Mouse (Mus musculus) thymus, adult 18-20 months (tissue): ENCODE data around the gene 1700092M07Rik.

Experiments
- DNase-seq, 2 experiments: peaks; one replicate each; pipeline ENCODE4 v3.0.0; 2022; ENCODE audit warnings: mixed read lengths in 2 of 2

The 1700092M07Rik gene

GRCm38 (mm10) chr19:8740603-8741002, at the start of gene 1700092M07Rik:
1700092M07Rik (plus strand) TSS chr19:8740718.
- peak in 1 of 2 experiments; percentile 46 for DNase-seq

GRCm38 (mm10) chr19:8691871-8692539, 48.5 kb upstream of the 1700092M07Rik start:
- no peak for DNase-seq

GRCm38 (mm10) chr19:8692740-8693139, 47.8 kb upstream of the 1700092M07Rik start:
- no peak for DNase-seq

GRCm38 (mm10) chr19:8695330-8695729, 45.2 kb upstream of the 1700092M07Rik start:
- peak; percentile 36 to 56 for DNase-seq

GRCm38 (mm10) chr19:8699652-8700051, 40.9 kb upstream of the 1700092M07Rik start:
- no peak for DNase-seq

GRCm38 (mm10) chr19:8702458-8702857, 38.1 kb upstream of the 1700092M07Rik start:
- no peak for DNase-seq

- no peak for DNase-seq
Observed at GRCm38 (mm10) chr19:8703571-8703970, 36.9 kb upstream of the 1700092M07Rik start.

- no peak for DNase-seq
Observed at GRCm38 (mm10) chr19:8705026-8705708, 35.4 kb upstream of the 1700092M07Rik start.

GRCm38 (mm10) chr19:8706132-8706667, 34.3 kb upstream of the 1700092M07Rik start:
- DNase-seq: no peak

GRCm38 (mm10) chr19:8706930-8707329, 33.6 kb upstream of the 1700092M07Rik start:
- DNase-seq: no peak

- no peak for DNase-seq
Observed at GRCm38 (mm10) chr19:8708954-8709353, 31.6 kb upstream of the 1700092M07Rik start.

- no peak for DNase-seq
Observed at GRCm38 (mm10) chr19:8710057-8710456, 30.5 kb upstream of the 1700092M07Rik start.

- DNase-seq: no peak
Observed at GRCm38 (mm10) chr19:8711506-8711905, 29.0 kb upstream of the 1700092M07Rik start.

- peak; percentile 27 to 62 for DNase-seq
Observed at GRCm38 (mm10) chr19:8711949-8712869, 28.3 kb upstream of the 1700092M07Rik start.

GRCm38 (mm10) chr19:8712870-8713305, 27.6 kb upstream of the 1700092M07Rik start:
- DNase-seq: peak; percentile 49 to 74

- DNase-seq: peak; percentile 88 to 93
Observed at GRCm38 (mm10) chr19:8713306-8713996, 27.1 kb upstream of the 1700092M07Rik start.

- no peak for DNase-seq
Observed at GRCm38 (mm10) chr19:8713997-8714652, 26.4 kb upstream of the 1700092M07Rik start.

GRCm38 (mm10) chr19:8714653-8715481, 25.7 kb upstream of the 1700092M07Rik start:
- no peak for DNase-seq

GRCm38 (mm10) chr19:8715868-8716766, 24.4 kb upstream of the 1700092M07Rik start:
- no peak for DNase-seq
